Mouse (Mus musculus) cerebellum, postnatal 10 days (tissue): ENCODE data around the gene Igf1r.

Experiments
- DNase-seq, 2 experiments: peaks; one replicate each; pipeline ENCODE4 v3.0.0; 2021; ENCODE audit warnings: mixed read lengths in 2 of 2

Gene Igf1r

GRCm38 (mm10) chr7:68129077-68129511 lies 176.5 kb downstream of the Igf1r start:
- DNase-seq, result peak; percentile 100

- DNase-seq, result peak; percentile 95 to 96
Measured at GRCm38 (mm10) chr7:68129546-68130253, 177.1 kb downstream of the Igf1r start.

GRCm38 (mm10) chr7:68130950-68131580 lies 178.4 kb downstream of the Igf1r start:
- peak; percentile 72 to 77 for DNase-seq

GRCm38 (mm10) chr7:68133679-68134078 lies 181.1 kb downstream of the Igf1r start:
- no peak for DNase-seq

GRCm38 (mm10) chr7:68134948-68135347 lies 182.3 kb downstream of the Igf1r start:
- DNase-seq, result no peak

- peak in 1 of 2 experiments; percentile 29 for DNase-seq
Measured at GRCm38 (mm10) chr7:68136056-68136455, 183.4 kb downstream of the Igf1r start.

- DNase-seq, result no peak
Measured at GRCm38 (mm10) chr7:68139384-68139783, 186.8 kb downstream of the Igf1r start.

- no peak for DNase-seq
Measured at GRCm38 (mm10) chr7:68140041-68140807, 187.6 kb downstream of the Igf1r start.

- DNase-seq, result no peak
Measured at GRCm38 (mm10) chr7:68144266-68144665, 191.6 kb downstream of the Igf1r start.

GRCm38 (mm10) chr7:68148297-68149048 lies 195.8 kb downstream of the Igf1r start:
- peak; percentile 51 to 55 for DNase-seq

- no peak for DNase-seq
Measured at GRCm38 (mm10) chr7:68151892-68152291, 199.3 kb downstream of the Igf1r start.

GRCm38 (mm10) chr7:68152458-68152857 lies 199.8 kb downstream of the Igf1r start:
- DNase-seq, result no peak

GRCm38 (mm10) chr7:68153269-68153668 lies 200.6 kb downstream of the Igf1r start:
- no peak for DNase-seq

GRCm38 (mm10) chr7:68154588-68154987 lies 202.0 kb downstream of the Igf1r start:
- no peak for DNase-seq

- peak in 1 of 2 experiments; percentile 18 for DNase-seq
Measured at GRCm38 (mm10) chr7:68160094-68160791, 207.6 kb downstream of the Igf1r start.

GRCm38 (mm10) chr7:68164074-68164473 lies 211.4 kb downstream of the Igf1r start:
- no peak for DNase-seq

GRCm38 (mm10) chr7:68172776-68173175 lies 220.1 kb downstream of the Igf1r start:
- peak; percentile 71 to 75 for DNase-seq

GRCm38 (mm10) chr7:68179672-68180071 lies 227.0 kb downstream of the Igf1r start:
- DNase-seq, result no peak

GRCm38 (mm10) chr7:68181104-68181503 lies 228.5 kb downstream of the Igf1r start:
- DNase-seq, result no peak

GRCm38 (mm10) chr7:68182025-68182424 lies 229.4 kb downstream of the Igf1r start:
- no peak for DNase-seq

- no peak for DNase-seq
Measured at GRCm38 (mm10) chr7:68182773-68183172, 230.1 kb downstream of the Igf1r start.

- DNase-seq, result no peak
Measured at GRCm38 (mm10) chr7:68183421-68183820, 230.8 kb downstream of the Igf1r start.
